Mouse (Mus musculus): Measurements from ENCODE around the gene Strap. TPM values are rescaled to one million over a fixed set of nuclear protein-coding genes. Genes with fewer than 3 reads are reported as not detected.

The Strap gene
- total and polyA plus RNA-seq, 3 experiments = 109 to 291 (median 245) TPM

DNA sequence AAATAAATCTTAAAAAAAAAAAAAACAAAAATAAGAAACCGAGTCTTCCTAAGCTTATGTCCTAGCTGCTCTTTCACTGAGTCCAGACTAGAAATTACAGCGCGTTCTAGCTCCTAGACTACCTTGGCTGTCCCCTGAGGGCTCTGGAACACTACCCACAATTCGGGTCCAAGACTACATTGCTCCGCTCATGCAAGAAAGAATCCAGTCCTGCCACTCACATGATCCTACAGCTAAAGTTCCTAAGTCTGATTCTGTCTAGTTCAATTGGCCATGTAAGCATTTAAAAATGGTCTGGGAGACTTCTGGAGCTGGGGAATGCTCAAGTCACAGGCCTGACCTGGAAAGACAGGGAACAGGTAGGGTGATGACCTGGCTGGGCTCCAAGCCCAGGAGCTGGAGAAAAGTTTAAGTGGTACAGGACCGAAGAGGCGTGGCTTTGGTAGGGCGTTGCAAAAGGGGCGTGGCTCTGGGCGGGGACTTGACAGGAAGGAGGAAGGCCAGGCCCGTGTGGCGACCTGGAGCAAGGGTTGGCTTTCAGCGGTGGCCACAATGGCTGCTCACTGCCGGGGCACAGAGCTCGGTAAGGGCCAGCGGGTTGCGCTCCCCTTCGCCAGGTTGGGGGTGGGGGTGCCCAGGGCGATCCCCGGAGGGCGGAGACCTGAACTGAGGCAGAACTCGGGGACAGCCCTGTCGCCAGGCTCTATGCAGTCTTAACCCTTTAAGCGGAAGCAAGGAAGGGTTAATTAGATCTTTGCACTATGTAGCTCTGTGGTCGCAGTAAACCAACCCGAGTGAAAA is 19.4 kb downstream of the Strap start, which contains the start of gene Dera:
Gene Dera (plus strand): TSS at position 491 of the 801 bp plus-strand sequence.
- H3K27ac ChIP-seq (ENCODE audit: insufficient read depth, low read depth) = peak within 1 kb of the TSS; percentile 49
- DNase-seq (ENCODE audit: extremely low read depth) = peak; percentile 95
- dilution Hi-C loops (cut with MboI; ENCODE audit: extremely low pct_ligation_motif_present, extremely low pct_unique_long_range_greater_than_20kb, low sequenced_read_pairs) (no loop called here), in situ Hi-C loops (cut with MboI; ENCODE audit: low pct_ligation_motif_present, low pct_unique_long_range_greater_than_20kb, low sequenced_read_pairs) (no loop called here)
- H3K4me3 ChIP-seq (replicated peaks in 1 of 3; ENCODE audit: low read depth in 2 of 3, low read length in 2 of 3, poor library complexity in 1 of 3) = peak within 1 kb of the TSS; percentile 65 to 72 (median 67)
- peaks cover 8% of the 10 kb centered on the region; the same call in 1 of the 2 replicates for H3K79me2 ChIP-seq (replicated peaks; ENCODE audit: control insufficient read depth, extremely low read depth, insufficient read depth, poor library complexity, severe bottlenecking)
- H3K4me1 ChIP-seq (ENCODE audit: control insufficient read depth in 1 of 2, insufficient read depth in 2 of 2) = peaks cover 3 to 14% of the 10 kb centered on the region in 2 experiments; a peak in 1 of 4 replicates
- H3K27me3 ChIP-seq (replicated peaks) = no peaks in the 10 kb centered on the region
- peaks cover 19 to 35% of the 10 kb centered on the region in 2 experiments for H3K36me3 ChIP-seq (replicated peaks in 1 of 2; ENCODE audit: control insufficient read depth in 1 of 2, insufficient read depth in 1 of 2, low read length in 1 of 2)
- TF ChIP-seq ZC3H11A (IDR thresholded peaks at IDR 0.05; ENCODE audit: low read depth, low read length) (no peak), TBP (conservative IDR thresholded peaks at IDR 0.05; ENCODE audit: low read depth, low read length) (peak; percentile 47; the same call in 1 of the 2 replicates), ELF1 (IDR thresholded peaks at IDR 0.05; ENCODE audit: low read depth, low read length) (peak; percentile 90), POLR2A (IDR thresholded peaks at IDR 0.05; ENCODE audit: low read depth, low read length) (peak; percentile 94), EP300 (IDR thresholded peaks at IDR 0.05; ENCODE audit: low read length) (no peak), POLR2AphosphoS2 (IDR thresholded peaks at IDR 0.05; ENCODE audit: low read depth, low read length) (peak; percentile 88; the same call in 1 of the 2 replicates), IRF4 (IDR thresholded peaks at IDR 0.05; ENCODE audit: low read depth, low read length) (0 out of 2 replicates have a peak, but pooled peaks have one; percentile 26), ZNF384 (IDR thresholded peaks at IDR 0.05; ENCODE audit: low read depth, low read length) (no peak), GABPA (IDR thresholded peaks at IDR 0.05; ENCODE audit: insufficient replicate concordance, low read depth, low read length) (no peak), SIN3A (IDR thresholded peaks at IDR 0.05; ENCODE audit: low read length) (peak; percentile 14; the same call in 1 of the 2 replicates), TCF12 (IDR thresholded peaks at IDR 0.05; ENCODE audit: low read depth, low read length) (peak; percentile 89), NRF1 (IDR thresholded peaks at IDR 0.05; ENCODE audit: low read depth, low read length) (0 out of 2 replicates have a peak, but pooled peaks have one; percentile 30), MEF2A (IDR thresholded peaks at IDR 0.05; ENCODE audit: borderline replicate concordance, low read depth, low read length) (0 out of 2 replicates have a peak, but pooled peaks have one; percentile 38), MXI1 (IDR thresholded peaks at IDR 0.05; ENCODE audit: low read depth, low read length) (peak; percentile 69; the same call in 1 of the 2 replicates), HCFC1 (IDR thresholded peaks at IDR 0.05; ENCODE audit: low read depth, low read length) (peak; percentile 67), NELFE (IDR thresholded peaks at IDR 0.05; ENCODE audit: low read depth, low read length) (peak; percentile 92), ZMIZ1 (IDR thresholded peaks at IDR 0.05; ENCODE audit: low read depth, low read length) (peak; percentile 69; the same call in 1 of the 2 replicates)
- H3K9ac ChIP-seq (ENCODE audit: insufficient read depth, low read depth) = peak within 1 kb of the TSS; percentile 46
- H3K9me3 ChIP-seq (replicated peaks; ENCODE audit: low read length) = no peaks in the 10 kb centered on the region
- H3K4me2 ChIP-seq (ENCODE audit: insufficient read depth, low read depth, poor library complexity, severe bottlenecking) = peak within 1 kb of the TSS; percentile 99

- Histone ChIP-seq H3K9ac (ENCODE audit: insufficient read depth, low read depth) (peak overlapping the region; percentile 46), H3K4me1 (ENCODE audit: control insufficient read depth in 1 of 2, insufficient read depth in 2 of 2) (peaks cover 3 to 14% of the 10 kb centered on the region in 2 experiments; a peak in 1 of 4 replicates), H3K36me3 (replicated peaks in 1 of 2; ENCODE audit: control insufficient read depth in 1 of 2, insufficient read depth in 1 of 2, low read length in 1 of 2) (peaks cover 14 to 32% of the 10 kb centered on the region in 2 experiments), H3K9me3 (replicated peaks; ENCODE audit: low read length) (no peaks in the 10 kb centered on the region), H3K27ac (ENCODE audit: insufficient read depth, low read depth) (peak overlapping the region; percentile 49; the same call in 1 of the 2 replicates), H3K27me3 (replicated peaks) (no peaks in the 10 kb centered on the region), H3K79me2 (replicated peaks; ENCODE audit: control insufficient read depth, extremely low read depth, insufficient read depth, poor library complexity, severe bottlenecking) (peaks cover 11% of the 10 kb centered on the region), H3K4me3 (replicated peaks in 1 of 3; ENCODE audit: low read depth in 2 of 3, low read length in 2 of 3, poor library complexity in 1 of 3) (peak overlapping the region; percentile 65 to 72 (median 67)), H3K4me2 (ENCODE audit: insufficient read depth, low read depth, poor library complexity, severe bottlenecking) (peak overlapping the region; percentile 99)
- no peak for DNase-seq (ENCODE audit: extremely low read depth)
- in situ Hi-C loops (cut with MboI; ENCODE audit: low pct_ligation_motif_present, low pct_unique_long_range_greater_than_20kb, low sequenced_read_pairs) (no loop called here), dilution Hi-C loops (cut with MboI; ENCODE audit: extremely low pct_ligation_motif_present, extremely low pct_unique_long_range_greater_than_20kb, low sequenced_read_pairs) (no loop called here)
- TF ChIP-seq EP300 (IDR thresholded peaks at IDR 0.05; ENCODE audit: low read length) (no peak), SIN3A (IDR thresholded peaks at IDR 0.05; ENCODE audit: low read length) (no peak), BHLHE40 (IDR thresholded peaks at IDR 0.05; ENCODE audit: low read depth, low read length) (peak; percentile 70), TBP (conservative IDR thresholded peaks at IDR 0.05; ENCODE audit: low read depth, low read length) (0 out of 2 replicates have a peak, but pooled peaks have one; percentile 9)
These were observed 20.0 kb downstream of the Strap start for GRCm38 (mm10) chr6:137754857-137755232.

All from CH12.LX (cell line).